Mouse (Mus musculus) megakaryocyte, embryonic 14.5 days (primary cell): Measurements from ENCODE around the gene Emc10.

Source experiments
- FLI1 ChIP-seq: IDR thresholded peaks from 2 replicates; pipeline ENCODE4 v1.6.1; 2012; ENCODE audit warnings: low read length, inconsistent platforms, mixed read lengths
- GATA1 ChIP-seq: IDR thresholded peaks from 3 replicates; pipeline ENCODE4 v1.6.1; 2012; ENCODE audit warnings: mixed read lengths, low read length, inconsistent platforms, borderline replicate concordance

GRCm38 (mm10) chr7:44472961-44473646 is 23.2 kb downstream of the Emc10 start:
- no peak for TF ChIP-seq FLI1
- no peak for TF ChIP-seq GATA1
